Mouse (Mus musculus): ENCODE data around the gene Elmod1. TPM values are rescaled to one million over a fixed set of nuclear protein-coding genes. Genes with fewer than 3 reads are reported as not detected.
"Not testable (repeated sequence)": the region's sequence is repeated elsewhere in the genome, so short reads cannot be mapped to it uniquely, and the experiment has no call there.

Gene Elmod1
- 0.04 and 0.06 TPM in 2 replicates for polyA plus RNA-seq (2012; rRNA removed)

DNA sequence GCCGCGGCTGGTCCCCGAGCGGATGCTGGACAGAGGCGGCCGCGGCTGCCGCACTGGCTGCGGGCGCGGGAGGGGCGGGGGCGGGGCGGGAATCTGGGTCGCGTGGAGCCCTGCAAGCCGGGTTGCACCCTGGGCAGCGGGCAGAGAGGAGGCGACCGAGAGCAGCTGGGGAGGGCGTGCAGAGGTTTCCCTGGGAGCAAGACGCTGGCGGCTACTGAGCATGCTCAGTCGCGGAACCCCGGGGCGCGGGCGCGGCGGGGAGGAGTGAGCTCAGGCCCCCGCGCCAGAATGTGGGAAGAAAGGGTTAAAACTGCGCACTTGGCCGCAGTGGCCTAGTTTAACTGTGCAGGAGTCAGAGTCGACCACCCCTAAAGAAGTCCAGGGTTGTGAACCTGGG, at the start of gene Elmod1:
Gene Elmod1, minus strand, starts transcription at position 180 of the 397 bp plus-strand sequence.
- WGBS = 2% methylated on average over 36 of the region's 36 CpGs
- DNase-seq (ENCODE audit: low read depth, low spot score) = no peak

DNA sequence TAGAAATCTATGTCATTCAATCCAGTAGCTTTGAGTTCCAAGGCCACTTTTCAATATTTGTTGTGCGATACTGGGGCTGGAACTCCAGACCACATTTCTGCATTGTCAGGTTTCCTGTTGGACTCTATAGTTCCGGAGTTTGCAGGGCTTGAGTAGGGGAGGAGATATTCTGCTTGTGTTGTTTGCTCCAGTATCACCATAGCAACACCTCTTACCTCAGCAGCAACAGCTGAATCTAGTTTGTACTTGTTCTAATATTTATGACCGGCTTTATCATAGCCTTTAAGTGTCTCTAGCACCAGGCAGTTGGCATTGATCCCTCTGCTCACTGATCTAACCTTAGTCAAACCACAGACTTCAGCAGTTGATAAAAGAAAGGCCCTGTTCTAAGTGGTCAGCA, 47.7 kb upstream of the Elmod1 start:
- WGBS = 62% methylated on average over 3 of the region's 3 CpGs
- DNase-seq (ENCODE audit: low read depth, low spot score) = no peak

DNA sequence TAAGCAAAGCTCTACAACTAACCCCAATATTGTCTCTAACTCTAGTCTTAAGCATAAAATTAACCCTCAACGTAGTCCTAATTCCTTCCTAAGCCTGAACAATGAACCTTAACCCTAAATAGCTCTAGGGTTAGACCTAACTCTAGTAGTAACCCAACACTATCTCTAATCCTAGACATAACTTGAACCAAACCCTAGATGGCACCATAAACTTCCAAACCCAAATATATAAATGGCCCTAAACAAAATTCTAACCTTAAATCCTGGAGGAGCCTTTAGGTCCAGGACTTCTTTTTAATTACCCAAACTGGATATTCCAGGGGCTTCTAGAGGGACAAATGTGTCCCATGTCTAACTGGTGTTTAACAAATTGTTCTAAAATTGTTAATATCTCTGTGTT, 19.4 kb upstream of the Elmod1 start:
- no peak for DNase-seq (ENCODE audit: low read depth, low spot score)
- WGBS = 53% methylated on average over 1 of the region's 1 CpGs

DNA sequence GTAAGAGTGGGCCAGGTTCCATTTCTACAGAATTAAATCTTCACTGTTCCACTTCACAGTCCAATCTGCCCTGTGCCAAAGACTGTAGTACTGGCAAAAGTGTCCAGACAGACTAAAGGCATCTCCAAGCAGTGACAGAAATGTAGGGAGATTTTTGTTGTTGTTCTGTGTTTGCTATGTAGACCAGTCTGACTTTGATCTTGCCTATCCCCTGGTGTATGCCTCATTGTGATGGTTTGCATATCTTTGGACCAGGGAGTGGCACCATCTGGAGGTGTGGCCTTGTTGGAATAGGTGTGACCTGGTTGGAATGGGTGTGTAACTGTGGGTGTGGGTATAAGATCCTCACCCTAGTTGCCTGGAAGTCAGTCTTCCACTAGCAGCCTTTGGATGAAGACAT, 17.5 kb upstream of the Elmod1 start:
- not testable (repeated sequence) for DNase-seq (ENCODE audit: low read depth, low spot score)

DNA sequence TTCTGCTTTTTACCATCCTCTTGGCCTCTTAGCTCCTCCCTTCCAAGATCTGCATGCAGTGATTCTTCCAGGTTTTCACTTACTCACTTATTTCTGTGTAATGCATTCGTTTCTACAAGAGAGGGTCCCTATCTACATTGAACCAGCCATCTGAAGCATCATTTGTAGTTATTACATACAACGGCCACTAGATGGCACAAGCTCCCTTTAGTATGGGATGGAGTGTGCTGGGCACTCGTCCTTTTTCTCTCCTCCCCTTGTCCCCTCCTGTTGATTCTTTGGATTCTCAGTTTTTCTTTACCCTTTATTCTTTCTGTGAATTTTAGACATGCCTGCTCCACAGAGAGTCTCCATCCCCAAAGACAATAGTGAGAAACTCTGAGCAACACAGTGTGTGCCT, 15.8 kb upstream of the Elmod1 start:
- DNase-seq (ENCODE audit: low read depth, low spot score) = peak; percentile 21
- WGBS = 4% methylated on average over 3 of the region's 3 CpGs

DNA sequence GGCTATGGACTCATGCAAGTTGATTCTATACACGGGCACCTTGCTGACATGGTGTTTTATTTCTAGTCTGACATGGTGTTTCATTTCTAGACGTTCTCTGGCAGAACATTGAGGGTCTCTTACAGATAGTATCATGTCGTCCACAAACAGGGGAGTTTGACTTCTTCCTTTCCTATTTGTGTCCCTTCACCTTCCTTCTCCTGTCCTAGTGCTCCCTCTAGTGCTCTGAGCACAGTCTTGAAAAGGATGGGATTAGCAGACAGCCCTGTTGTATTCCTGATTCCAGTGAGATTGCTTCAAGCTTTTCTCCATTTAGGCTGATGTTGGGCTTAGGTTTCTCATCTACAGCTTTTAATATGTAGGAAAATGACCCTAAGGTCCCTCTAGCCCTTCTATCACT, 11.9 kb upstream of the Elmod1 start:
- WGBS = 23% methylated on average over 3 of the region's 3 CpGs
- DNase-seq (ENCODE audit: low read depth, low spot score) = no peak

DNA sequence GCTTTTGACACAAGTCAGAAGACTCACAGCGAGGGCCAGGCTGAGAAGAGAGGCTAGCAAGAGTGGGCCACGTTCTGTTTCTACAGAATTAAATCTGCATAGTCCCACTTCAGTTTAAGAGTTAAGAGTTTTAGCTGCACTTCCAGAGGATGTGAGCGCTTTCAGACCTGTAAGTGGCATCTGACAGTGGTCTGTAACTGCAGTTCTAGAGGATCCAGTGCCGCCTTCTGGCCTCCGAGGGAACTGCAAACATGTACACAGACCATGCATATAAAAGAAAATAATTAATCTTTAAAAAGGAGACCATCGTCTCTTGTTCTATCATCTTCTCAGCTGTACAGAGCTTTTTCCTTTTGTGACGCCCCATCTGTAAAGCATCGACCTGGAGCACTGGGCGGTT, 9.8 kb upstream of the Elmod1 start:
- DNase-seq (ENCODE audit: low read depth, low spot score) = no peak
- WGBS = 40% methylated on average over 9 of the region's 9 CpGs

DNA sequence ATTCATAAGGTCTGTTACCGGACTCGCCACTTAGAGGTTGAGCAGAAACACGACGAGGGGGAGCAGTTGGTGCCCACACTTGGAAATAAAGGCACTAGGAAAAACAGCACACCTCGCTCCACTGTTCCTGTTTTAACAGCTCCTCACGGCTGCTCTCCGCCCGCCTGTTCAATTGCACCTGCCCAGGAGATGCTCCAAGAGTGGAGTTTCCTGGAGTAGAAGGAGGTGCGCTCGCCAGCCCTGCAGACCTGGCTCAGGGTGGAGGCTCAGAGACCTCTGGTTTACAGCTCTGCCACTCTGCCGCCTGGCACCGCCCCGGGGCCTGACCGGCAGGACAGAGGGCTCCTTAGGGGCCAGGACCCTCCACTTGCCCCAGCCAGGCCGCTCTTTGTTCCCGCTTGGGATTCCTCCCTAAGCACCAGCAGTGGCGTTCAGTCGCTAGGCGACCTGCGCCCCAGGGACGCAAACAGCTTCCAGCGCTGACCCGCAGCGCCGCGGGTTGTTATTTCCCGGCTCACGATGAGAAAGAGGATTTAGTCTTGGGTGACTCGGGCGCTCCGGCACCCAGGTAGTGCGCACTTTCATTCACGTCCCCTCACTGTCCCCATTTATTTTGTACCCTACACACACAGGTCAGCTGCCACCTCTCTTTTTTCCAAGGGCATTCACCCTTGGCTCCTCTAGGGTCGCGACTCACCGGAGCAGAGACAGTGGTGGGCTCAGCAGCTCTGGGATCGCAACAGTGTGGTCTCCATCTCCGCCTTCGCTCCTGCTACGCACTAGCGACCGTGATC, 576 bp downstream of the Elmod1 start:
- 3% methylated on average over 42 of the region's 42 CpGs for WGBS
- DNase-seq (ENCODE audit: low read depth, low spot score) = no peak

DNA sequence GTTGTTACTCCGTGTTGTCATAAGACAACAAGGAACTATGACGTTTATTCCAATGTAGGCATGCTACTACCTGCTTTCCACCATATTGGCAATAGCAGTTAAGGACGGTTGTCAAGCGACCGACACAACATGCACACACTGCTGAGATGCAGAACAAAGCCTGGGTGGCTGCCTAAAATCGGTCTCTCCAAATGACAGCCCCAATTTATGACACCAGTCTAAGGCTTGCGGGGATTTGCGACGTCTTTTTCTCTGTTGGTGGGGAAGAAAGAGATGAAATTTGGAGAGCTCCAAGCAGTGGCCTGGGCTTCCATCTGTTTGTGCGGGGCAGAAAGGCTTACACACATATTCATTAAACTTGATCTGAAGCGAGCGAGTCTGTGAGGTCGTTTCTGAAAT, 1.2 kb downstream of the Elmod1 start:
- no peak for DNase-seq (ENCODE audit: low read depth, low spot score)
- 21% methylated on average over 13 of the region's 13 CpGs for WGBS

DNA sequence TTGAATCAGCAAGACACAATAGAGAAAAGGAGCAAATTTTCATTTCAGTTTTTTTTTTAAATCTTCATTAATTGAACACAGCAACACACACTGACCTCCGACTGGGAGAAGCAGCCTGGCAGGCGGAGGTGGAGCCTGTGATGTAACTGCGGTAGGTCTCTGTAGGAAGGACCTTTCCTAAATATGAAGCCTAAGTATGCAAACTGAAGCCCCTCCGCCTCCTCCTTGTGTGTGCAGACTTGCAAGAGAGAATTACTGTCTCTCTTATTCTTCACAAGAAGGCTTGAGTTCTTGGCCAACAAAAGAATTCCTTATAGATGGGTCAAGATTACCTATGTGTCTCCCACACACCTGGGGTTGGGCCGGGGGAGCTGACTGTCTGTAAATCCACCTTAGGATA, 1.9 kb downstream of the Elmod1 start:
- DNase-seq (ENCODE audit: low read depth, low spot score) = no peak
- 64% methylated on average over 5 of the region's 5 CpGs for WGBS

DNA sequence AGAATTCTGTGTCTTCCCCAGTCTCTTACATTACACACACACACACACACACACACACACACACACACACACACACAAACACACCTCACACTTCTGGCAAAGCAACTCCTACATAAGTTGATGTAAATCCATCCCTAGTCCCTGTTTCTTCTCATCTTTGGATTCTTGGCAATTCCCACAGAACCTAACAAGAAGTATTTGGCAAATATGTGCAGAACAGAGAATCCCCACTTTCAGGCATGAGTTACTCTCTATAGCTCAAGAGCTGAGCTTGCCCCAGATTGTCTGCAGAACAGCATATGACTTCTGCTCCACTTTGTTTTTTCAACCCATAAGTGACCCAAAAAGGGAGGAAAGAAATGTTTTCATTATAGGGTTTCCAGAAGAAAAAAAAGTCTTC, 2.7 kb downstream of the Elmod1 start:
- no peak for DNase-seq (ENCODE audit: low read depth, low spot score)

DNA sequence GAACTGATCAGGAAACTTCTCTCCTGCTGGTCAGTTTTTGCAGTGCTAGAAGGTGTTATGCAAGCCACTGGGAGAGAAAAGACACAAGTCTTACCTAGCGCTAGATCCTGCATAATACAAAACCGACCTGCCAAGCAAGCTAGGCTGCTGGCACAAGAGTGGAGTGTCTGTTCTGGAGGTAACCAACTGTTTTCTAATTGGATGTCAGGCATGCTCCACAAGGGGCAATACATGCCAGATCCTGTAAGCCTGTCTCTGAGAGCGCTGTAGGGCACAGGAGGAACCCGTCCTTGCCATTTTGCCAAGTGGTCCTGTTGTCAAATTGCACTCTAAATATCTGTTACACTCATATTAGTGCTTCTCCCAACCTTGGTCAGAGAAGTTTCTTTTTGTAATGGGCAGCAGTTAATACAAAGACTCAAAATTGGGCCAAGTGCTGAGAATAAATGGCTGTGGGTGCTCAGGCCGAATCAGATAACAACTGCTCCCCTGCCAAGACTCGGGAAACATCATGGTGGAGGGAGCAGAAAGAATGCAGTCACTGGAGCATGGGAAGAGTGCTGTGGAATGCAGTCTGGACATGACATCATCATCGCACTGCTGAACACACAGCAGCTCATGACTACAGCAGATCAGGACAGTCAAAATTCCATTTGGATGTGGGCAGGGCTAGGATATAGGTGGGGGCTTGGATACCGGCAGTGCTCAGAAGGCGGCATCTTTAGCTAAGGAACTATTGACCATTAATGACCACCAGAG, 7.3 kb downstream of the Elmod1 start:
- DNase-seq (ENCODE audit: low read depth, low spot score) = no peak
- WGBS = 64% methylated on average over 9 of the region's 9 CpGs

DNA sequence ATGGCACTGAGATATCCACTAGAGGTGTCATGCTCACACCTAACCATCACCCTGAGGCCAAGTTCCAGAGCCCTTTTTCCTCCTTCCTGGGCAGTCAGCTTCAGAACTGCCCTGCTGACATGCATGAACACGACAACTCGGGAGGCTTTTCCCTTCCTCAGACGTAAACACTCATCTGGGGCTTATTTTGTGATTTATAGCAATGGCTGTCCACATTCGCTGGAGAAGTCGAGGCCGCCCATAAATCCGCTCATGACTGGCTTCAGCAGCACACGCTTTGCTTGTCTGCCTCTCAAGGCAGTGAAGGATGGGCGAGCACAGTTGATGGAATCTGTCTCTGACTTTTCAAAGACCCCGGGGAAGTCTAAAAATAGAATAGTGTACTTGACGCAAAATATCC, 18.1 kb downstream of the Elmod1 start:
- WGBS = 49% methylated on average over 11 of the region's 11 CpGs

DNA sequence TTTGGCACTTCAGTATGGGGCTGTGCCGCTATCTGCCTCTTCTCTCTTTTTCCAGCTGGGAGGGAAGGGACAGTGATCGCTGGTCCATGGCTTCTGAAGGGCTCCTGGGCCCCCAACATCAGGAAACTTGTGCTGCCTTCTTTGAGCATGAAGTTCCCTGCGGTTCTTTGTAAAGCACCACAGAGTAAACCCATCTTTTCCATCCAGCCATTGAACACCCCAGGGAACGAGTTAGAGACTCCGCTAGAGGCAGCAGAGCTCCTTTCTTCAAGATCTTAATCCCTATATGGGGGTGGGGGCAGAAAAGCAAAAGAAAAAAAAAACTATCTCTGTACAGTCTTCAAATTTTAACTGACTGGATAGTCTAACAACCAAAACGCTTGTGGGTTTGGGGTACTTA, 20.2 kb downstream of the Elmod1 start:
- no peak for DNase-seq (ENCODE audit: low read depth, low spot score)
- 37% methylated on average over 6 of the region's 6 CpGs for WGBS

More for the DNA sequence above, 18.1 kb downstream of the Elmod1 start:
- DNase-seq (ENCODE audit: low read depth, low spot score) = no peak

DNA sequence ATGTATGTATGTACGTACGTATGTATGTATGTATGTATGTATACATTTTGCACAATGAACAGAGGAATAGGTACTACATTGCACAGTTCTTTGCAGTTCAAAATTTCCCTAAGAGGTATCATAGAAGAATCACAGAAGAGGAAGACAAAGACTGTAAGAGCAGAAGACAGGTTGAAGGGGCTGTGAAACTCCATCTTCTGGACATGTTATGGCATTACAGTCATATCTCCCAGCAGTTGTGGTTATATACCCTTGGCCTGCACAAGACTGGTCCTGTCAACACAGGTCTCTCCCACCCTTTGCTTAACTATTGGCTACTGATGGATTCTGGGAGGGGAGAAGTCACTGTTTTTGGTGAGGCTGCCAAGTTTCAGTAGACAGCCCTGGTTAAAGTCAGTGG, 27.6 kb downstream of the Elmod1 start:
- 87% methylated on average over 2 of the region's 2 CpGs for WGBS
- no peak for DNase-seq (ENCODE audit: low read depth, low spot score)

DNA sequence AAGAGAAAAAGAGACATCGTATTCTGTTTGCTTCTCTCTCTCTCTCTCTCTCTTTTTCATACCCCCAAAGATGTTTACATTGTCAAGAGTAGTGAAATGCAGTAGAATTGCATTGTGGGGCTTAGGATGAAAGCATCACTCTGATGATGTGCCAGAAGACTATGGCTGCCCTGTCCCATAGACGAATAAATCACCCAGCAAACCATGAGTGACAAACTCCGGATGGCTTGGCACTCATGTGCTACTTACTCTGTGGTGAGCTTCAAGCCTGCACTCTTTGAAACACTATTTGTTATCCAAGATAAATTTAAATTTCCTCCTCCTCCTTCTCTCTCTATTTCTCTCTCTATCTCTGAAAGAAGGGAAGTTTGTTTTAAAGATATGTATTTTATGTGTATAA, 36.5 kb downstream of the Elmod1 start:
- WGBS = 72% methylated on average over 3 of the region's 3 CpGs
- no peak for DNase-seq (ENCODE audit: low read depth, low spot score)

DNA sequence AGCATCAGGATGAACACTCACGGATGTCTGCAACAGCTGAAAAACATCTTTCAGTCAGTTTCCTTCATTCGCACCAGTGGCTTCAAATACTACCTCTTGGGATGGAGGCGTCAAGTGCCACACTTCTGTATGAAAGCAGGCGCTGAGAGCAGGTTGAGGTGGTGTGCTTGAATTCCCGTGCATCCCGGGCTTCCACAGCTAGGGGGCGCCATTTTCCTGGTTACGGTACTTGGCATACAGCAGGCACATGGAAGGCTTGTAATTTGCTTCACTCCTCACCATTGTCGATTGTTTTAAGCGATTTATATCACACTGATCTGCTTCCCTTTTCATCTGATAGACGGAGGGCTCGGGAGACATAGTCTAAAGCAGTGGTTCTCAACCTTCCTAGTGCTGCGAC, 40.9 kb downstream of the Elmod1 start:
- 66% methylated on average over 13 of the region's 13 CpGs for WGBS
- no peak for DNase-seq (ENCODE audit: low read depth, low spot score)

DNA sequence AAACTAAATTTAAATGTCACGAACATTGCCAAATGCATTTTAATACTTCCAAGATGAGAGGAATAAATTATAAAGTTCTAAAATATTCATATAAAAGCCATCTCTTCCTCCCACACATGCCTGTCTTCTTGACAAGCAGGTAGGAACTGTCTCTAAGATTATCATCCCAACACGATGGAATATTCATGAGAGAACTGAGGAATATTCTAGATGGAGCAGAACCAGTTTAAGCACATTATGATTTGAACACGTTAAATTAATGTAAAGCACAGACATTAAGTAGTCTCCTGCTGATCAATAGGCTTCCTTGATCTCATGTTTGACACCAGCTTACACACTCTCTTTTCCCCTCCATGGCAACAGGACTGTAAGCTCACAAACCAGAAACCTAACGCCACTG, 41.7 kb downstream of the Elmod1 start:
- WGBS = 78% methylated on average over 4 of the region's 4 CpGs
- DNase-seq (ENCODE audit: low read depth, low spot score) = no peak

DNA sequence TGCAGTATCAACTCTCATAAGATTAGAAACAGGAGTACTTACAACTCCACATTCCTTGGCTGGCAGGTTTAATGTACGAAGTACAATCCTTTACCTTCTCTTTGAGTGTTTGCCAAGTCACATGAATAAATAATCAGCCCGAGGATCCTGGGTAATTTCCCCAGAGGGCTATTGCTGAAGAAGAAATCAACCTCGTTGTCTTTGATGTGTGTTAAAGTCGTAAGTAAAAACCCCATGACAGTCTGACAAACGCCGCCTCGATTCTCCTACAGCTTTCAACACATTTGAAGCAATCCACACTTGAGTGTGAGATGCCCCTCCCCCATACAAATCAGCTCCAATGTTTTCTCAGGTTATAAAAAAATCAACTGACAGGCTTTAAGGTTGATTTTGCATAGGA, 44.2 kb downstream of the Elmod1 start:
- WGBS = 16% methylated on average over 7 of the region's 7 CpGs
- DNase-seq (ENCODE audit: low read depth, low spot score) = no peak

DNA sequence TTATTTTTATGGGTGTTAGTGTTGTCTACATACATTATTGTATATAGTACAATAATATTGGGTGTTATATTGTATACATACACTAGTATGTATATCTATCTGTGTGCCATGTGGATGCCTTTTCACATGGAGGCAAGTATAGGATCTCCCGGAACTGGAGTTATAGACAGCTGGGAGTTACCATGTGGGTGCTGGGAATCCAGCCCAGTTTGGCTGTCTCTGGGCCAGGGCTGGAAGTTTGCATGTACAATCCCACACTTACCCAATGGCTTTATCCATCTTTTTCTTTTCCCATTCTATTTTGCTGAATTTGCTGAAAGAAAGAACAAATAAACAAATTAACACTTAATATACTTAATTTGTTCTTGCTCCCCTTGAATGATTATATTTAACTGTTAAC, 54.0 kb downstream of the Elmod1 start:
- no peak for DNase-seq (ENCODE audit: low read depth, low spot score)
- 89% methylated on average over 1 of the region's 1 CpGs for WGBS
